Comparison of ENCODE assay signal across 16 mouse cellular contexts in genomic region chr9:32503423-32503822, GRCm38 (mm10). TPM values are rescaled to one million over a fixed set of nuclear protein-coding genes. Genes with fewer than 3 reads are reported as not detected.
DNase-seq lines count a peak whose midpoint lies in the region; ATAC-seq and TF ChIP-seq lines count a peak whose summit lies in the region.
"Had no signal": no experiment of that assay in that cellular context is flagged by ENCODE, and none has a peak within 500 bp of the region (broad histone marks: within the 10 kb centered on the region; RNA-seq: fewer than 3 reads in every experiment).

No protein-coding gene starts in this region.

- no peak for TF ChIP-seq CTCF in liver, postnatal 0 days (IDR thresholded peaks at IDR 0.05; ENCODE audit: low read depth)
- TF ChIP-seq CTCF in small intestine, adult 2 months (IDR thresholded peaks at IDR 0.05; ENCODE audit: extremely low read depth, insufficient read length, insufficient replicate concordance, low read depth, low read length), result no peak

- TF ChIP-seq EP300 in liver, postnatal 0 days (IDR thresholded peaks at IDR 0.05; ENCODE audit: low read depth), result no peak

- no peak overlapping the region for H3K4me3 ChIP-seq in heart, embryonic 16.5 days (ENCODE audit: low read length)
- no peak overlapping the region for H3K4me3 ChIP-seq in liver, embryonic 11.5 days (ENCODE audit: low read depth, low read length)
- no peak overlapping the region for H3K4me3 ChIP-seq in liver, postnatal 0 days (ENCODE audit: low read depth, low read length)
- H3K4me3 ChIP-seq in small intestine, adult 2 months (ENCODE audit: low read depth, low read length), result no peak overlapping the region
- H3K4me3 ChIP-seq: forebrain, embryonic 12.5 days; midbrain, embryonic 13.5 days; myocyte had no signal

- peaks cover 26% of the 10 kb centered on the region for H3K4me1 ChIP-seq in heart, embryonic 16.5 days (ENCODE audit: control insufficient read depth, insufficient read depth, low read length)
- peaks cover 36% of the 10 kb centered on the region for H3K4me1 ChIP-seq in liver, embryonic 11.5 days (replicated peaks; ENCODE audit: control insufficient read depth, insufficient read depth, low read length)
- H3K4me1 ChIP-seq in liver, postnatal 0 days (ENCODE audit: insufficient read depth), result peaks cover 52% of the 10 kb centered on the region
- peaks cover 22% of the 10 kb centered on the region; the same call in 1 of the 2 replicates for H3K4me1 ChIP-seq in small intestine, adult 2 months (ENCODE audit: control insufficient read depth, insufficient read depth, insufficient read length, low read length)
- H3K4me1 ChIP-seq: forebrain, embryonic 12.5 days had no signal

- no peak overlapping the region for H3K4me2 ChIP-seq in heart, embryonic 16.5 days (ENCODE audit: low read depth, low read length)
- no peak overlapping the region for H3K4me2 ChIP-seq in liver, embryonic 11.5 days
- H3K4me2 ChIP-seq in liver, postnatal 0 days (ENCODE audit: low read depth, low read length), result no peak overlapping the region
- H3K4me2 ChIP-seq: forebrain, embryonic 12.5 days; midbrain, embryonic 13.5 days had no signal

- H3K27ac ChIP-seq in heart, embryonic 16.5 days (ENCODE audit: low read length), result peak overlapping the region; percentile 66
- 0 out of 2 replicates have a peak overlapping the region, but pooled peaks have one; percentile 7 for H3K27ac ChIP-seq in liver, embryonic 11.5 days (ENCODE audit: low read depth, low read length)
- no peak overlapping the region for H3K27ac ChIP-seq in liver, postnatal 0 days (ENCODE audit: low read depth)
- H3K27ac ChIP-seq in small intestine, adult 2 months (ENCODE audit: insufficient read depth, low read depth, low read length), result peak overlapping the region; percentile 76
- H3K27ac ChIP-seq: forebrain, embryonic 12.5 days; liver, embryonic 14.5 days; midbrain, embryonic 13.5 days had no signal

- ATAC-seq in heart, embryonic 16.5 days (replicated peaks; ENCODE audit: extremely low read depth, insufficient read depth, low FRiP score), result no peak
- no peak for ATAC-seq in liver, embryonic 11.5 days (replicated peaks; ENCODE audit: low FRiP score)
- ATAC-seq in liver, postnatal 0 days, result no peak
- ATAC-seq: hindbrain, embryonic 16.5 days; midbrain, embryonic 13.5 days had no signal

- TF ChIP-seq POLR2A in small intestine, adult 2 months (IDR thresholded peaks at IDR 0.05; ENCODE audit: low read depth, low read length), result no peak

- H3K9me3 ChIP-seq in heart, embryonic 16.5 days (replicated peaks; ENCODE audit: control insufficient read depth, low read length), result no peaks in the 10 kb centered on the region
- no peaks in the 10 kb centered on the region for H3K9me3 ChIP-seq in liver, embryonic 11.5 days (ENCODE audit: control insufficient read depth, low read length)
- H3K9me3 ChIP-seq in liver, postnatal 0 days (ENCODE audit: low read length), result no peaks in the 10 kb centered on the region
- H3K9me3 ChIP-seq: forebrain, embryonic 12.5 days; midbrain, embryonic 13.5 days had no signal

- no peaks in the 10 kb centered on the region for H3K36me3 ChIP-seq in heart, embryonic 16.5 days (ENCODE audit: control insufficient read depth, insufficient read depth)
- no peaks in the 10 kb centered on the region for H3K36me3 ChIP-seq in liver, embryonic 11.5 days (ENCODE audit: control insufficient read depth, insufficient read depth, low read length)
- H3K36me3 ChIP-seq in liver, postnatal 0 days (replicated peaks; ENCODE audit: insufficient read depth, low read length), result no peaks in the 10 kb centered on the region
- no peaks in the 10 kb centered on the region for H3K36me3 ChIP-seq in small intestine, adult 2 months (ENCODE audit: control insufficient read depth, insufficient read depth, low read length)
- H3K36me3 ChIP-seq: forebrain, embryonic 12.5 days; G1E; midbrain, embryonic 13.5 days had no signal

- no peaks in the 10 kb centered on the region for H3K27me3 ChIP-seq in heart, embryonic 16.5 days (ENCODE audit: control insufficient read depth, insufficient read depth, low read length)
- H3K27me3 ChIP-seq in liver, embryonic 11.5 days (replicated peaks; ENCODE audit: control insufficient read depth, insufficient read depth, low read length), result peaks cover 3% of the 10 kb centered on the region
- no peaks in the 10 kb centered on the region for H3K27me3 ChIP-seq in liver, postnatal 0 days (ENCODE audit: insufficient read depth, low read length)
- H3K27me3 ChIP-seq in small intestine, adult 2 months (ENCODE audit: control insufficient read depth, insufficient read depth, low read length), result no peaks in the 10 kb centered on the region
- H3K27me3 ChIP-seq: forebrain, embryonic 12.5 days; midbrain, embryonic 13.5 days had no signal

- WGBS in heart, embryonic 16.5 days, result 37% methylated on average over 4 of the region's 4 CpGs
- WGBS in liver, embryonic 11.5 days, result 38% methylated on average over 4 of the region's 4 CpGs
- WGBS in liver, postnatal 0 days (ENCODE audit: insufficient replicate concordance), result 25% methylated on average over 4 of the region's 4 CpGs
- WGBS in small intestine, adult 2 months, result 25% methylated on average over 4 of the region's 4 CpGs

- no peak for DNase-seq in heart, adult 8-10 months (ENCODE audit: low spot score)
- DNase-seq in liver, embryonic 11.5 days (ENCODE audit: low spot score), result no peak
- no peak for DNase-seq in liver, postnatal 0 days
- peak; percentile 18 for DNase-seq in thymus, postnatal 14 days
- no peak for DNase-seq in thymus, postnatal 10 days (ENCODE audit: low spot score in 2 of 2)
- no peak for DNase-seq in right cerebral cortex, postnatal 14 days
- DNase-seq: cerebellum, postnatal 25 days; gastrocnemius, postnatal 25 days had no signal

- no peak overlapping the region for H3K9ac ChIP-seq in heart, embryonic 16.5 days (ENCODE audit: low read length)
- H3K9ac ChIP-seq in liver, embryonic 11.5 days (ENCODE audit: low read depth, low read length), result no peak overlapping the region
- H3K9ac ChIP-seq in liver, postnatal 0 days (replicated peaks), result no peak overlapping the region
- H3K9ac ChIP-seq: forebrain, embryonic 12.5 days; liver, embryonic 14.5 days; midbrain, embryonic 13.5 days had no signal

RNA-seq across cellular contexts. Expression of gene Fli1, which starts 39.2 kb away (rescaled TPM):
- 20.1 and 23.4 TPM in 2 replicates for polyA plus RNA-seq in heart, embryonic 16.5 days (2015; fragmentation: Nextera tagmentation; extraction: Ambion mirVana)
- 10 to 100 TPM; 18.5 to 30.7 (median 20.8) TPM for total RNA-seq in heart, adult 8-10 months (2022)
- 23.1 and 24.3 TPM in 2 replicates for polyA plus RNA-seq in liver, embryonic 11.5 days (2014; fragmentation: Nextera tagmentation; extraction: Ambion mirVana)
- polyA plus RNA-seq in liver, postnatal 0 days (2015; fragmentation: Nextera tagmentation; extraction: Ambion mirVana), result 9.4 and 11.5 TPM in 2 replicates
- 1.8 and 3.1 TPM in 2 replicates for polyA plus RNA-seq in small intestine, adult 2 months (2012; rRNA removed)
- polyA plus RNA-seq: myocyte had no signal
